Mouse (Mus musculus) embryonic facial prominence, embryonic 10.5 days (tissue): ENCODE measurements around the gene Wnt7b. TPM values are rescaled to one million over a fixed set of nuclear protein-coding genes. Genes with fewer than 3 reads are reported as not detected.

ENCODE experiments used
- polyA plus RNA-seq: library from polyadenylated mRNA; unstranded; fragments of >200 nt; fragmentation: Nextera tagmentation; extraction: Ambion mirVana; gene quantifications from 2 replicates; pipeline ENCODE4 v1.2.1, GENCODE M21; 2016

Gene Wnt7b
- polyA plus RNA-seq, 1 experiment from 2014 or later = 22.0 TPM

Other genes starting within 250 kb of the Wnt7b start
- gene Atxn10, start 246.2 kb downstream of the Wnt7b start, polyA plus RNA-seq = 309 and 313 TPM in 2 replicates
- not detected in 2 replicates for gene 7530416G11Rik, start 79.2 kb downstream of the Wnt7b start, polyA plus RNA-seq
- gene Ppara, start 152.5 kb upstream of the Wnt7b start, polyA plus RNA-seq = 0.29 and 0.75 TPM in 2 replicates
- 32.2 and 34.2 TPM in 2 replicates for gene Cdpf1, start 229.2 kb upstream of the Wnt7b start, polyA plus RNA-seq
- gene Pkdrej, start 239.3 kb upstream of the Wnt7b start, polyA plus RNA-seq = 0.04 TPM in 2 replicates
- 2.2 and 3.1 TPM in 2 replicates for gene Ttc38, start 249.8 kb upstream of the Wnt7b start, polyA plus RNA-seq